Mouse (Mus musculus) MN1 (cell line): ENCODE measurements around the gene Kazn.

Experiments used
- DNase-seq: peaks from one replicate; pipeline ENCODE4 v3.0.0-alpha.2; 2016; ENCODE audit warnings: low spot score

The Kazn gene

GRCm38 (mm10) chr4:142113306-142113705, 125.9 kb downstream of the Kazn start:
- DNase-seq: no peak

- DNase-seq: no peak
Measured at GRCm38 (mm10) chr4:142103081-142103671, 136.0 kb downstream of the Kazn start.

GRCm38 (mm10) chr4:142098303-142098702, 140.9 kb downstream of the Kazn start:
- no peak for DNase-seq

DNA sequence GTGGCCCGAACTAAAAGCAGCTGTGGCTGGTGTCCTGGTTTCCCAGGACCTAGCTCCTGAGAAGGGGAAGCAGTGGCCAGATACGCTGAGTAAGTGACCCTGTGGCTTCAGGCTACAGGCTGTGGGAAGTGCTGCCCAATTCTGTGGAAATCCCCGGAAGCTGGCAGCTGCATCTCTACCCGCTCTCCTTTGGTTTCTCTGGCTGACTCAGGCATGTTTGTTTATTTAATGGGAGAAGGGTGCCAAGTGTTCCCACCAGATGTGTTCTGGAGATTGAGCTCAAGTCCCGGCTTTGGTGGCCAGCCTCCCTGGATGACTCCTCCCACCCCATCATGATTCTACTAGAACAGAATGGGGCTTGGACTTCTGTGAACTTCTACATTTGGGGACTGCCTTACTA, 141.3 kb downstream of the Kazn start:
- peak; percentile 15 for DNase-seq

- peak; percentile 34 for DNase-seq
Measured at GRCm38 (mm10) chr4:142095513-142096241, 143.5 kb downstream of the Kazn start.

DNA sequence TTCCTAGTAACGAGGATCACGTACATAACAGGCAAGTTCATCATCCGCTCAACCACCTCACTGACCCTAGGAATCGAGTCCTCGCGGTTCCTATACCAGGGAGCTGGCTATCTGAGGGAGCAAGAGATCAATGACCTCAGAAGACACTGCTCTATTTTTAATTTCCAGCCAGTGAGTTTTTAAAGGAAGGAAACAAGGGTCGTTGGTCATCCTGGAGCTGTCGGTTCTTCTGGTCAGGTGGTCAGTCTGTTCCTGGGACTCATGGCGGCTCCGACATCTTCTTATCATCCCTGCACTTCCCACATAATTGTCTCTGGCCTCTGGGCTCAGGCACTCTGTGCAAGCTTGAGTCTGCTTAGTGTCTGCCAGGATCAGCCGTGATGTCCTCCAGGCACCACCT, 144.8 kb downstream of the Kazn start:
- no peak for DNase-seq

DNA sequence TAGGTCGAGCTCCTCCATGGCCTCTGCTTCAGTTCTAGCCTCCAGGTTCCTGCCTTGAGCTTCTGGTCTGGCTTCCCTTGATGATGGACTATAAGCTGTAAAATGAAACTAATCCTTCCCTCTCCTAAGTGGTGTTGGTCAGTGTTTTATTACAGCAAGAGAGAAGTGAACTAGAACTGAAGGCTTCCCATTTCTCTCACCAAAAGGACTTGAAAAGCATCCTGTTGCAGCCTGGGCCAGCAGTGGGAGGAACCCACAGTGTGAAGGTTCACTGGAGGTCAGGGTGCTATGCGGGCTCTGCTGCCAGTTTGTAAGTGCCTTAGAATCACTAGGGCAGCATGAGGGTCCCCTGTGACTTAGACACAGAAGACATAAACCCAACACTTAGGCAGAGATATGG, 148.1 kb downstream of the Kazn start:
- DNase-seq: no peak

DNA sequence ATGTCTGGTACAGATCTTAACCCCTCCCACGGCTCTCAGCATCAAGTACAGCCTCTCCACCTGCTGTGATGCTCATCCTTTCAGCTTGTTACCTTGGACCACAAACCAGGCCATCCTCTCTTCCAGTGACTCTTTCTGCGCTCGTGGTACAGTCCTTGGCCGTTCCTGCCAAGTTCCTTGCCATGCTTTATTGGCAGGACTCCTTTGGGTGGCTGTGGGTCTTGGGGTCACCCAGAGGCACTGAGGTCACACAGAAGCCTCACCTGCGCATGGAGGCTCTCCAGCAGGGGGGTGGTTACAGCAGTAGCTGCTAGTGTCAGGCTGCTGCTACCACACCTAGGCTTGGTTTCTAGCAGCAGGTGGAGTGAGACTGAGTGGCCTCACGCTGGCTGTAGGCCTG, 149.2 kb downstream of the Kazn start:
- DNase-seq: no peak

- DNase-seq: no peak
Measured at GRCm38 (mm10) chr4:142088836-142089235, 150.4 kb downstream of the Kazn start.

DNA sequence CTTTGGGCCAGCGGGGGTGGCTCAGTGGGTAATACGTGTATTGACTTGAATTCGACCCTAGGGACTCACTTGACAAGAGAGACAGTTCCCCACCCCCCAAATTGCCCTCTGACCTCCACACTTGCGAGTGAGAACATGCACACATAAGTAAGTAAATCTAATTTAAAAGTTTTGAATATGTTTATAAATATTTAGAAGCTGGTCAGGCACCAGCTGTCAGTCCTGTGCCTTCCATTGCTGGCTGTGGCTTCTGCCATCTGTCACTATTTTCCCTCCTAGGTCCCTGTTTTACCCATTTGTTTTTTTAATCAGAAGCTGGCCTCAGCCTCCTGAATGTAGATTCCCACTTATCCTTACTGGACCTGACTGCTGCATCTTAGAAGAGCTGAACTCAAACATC, 150.8 kb downstream of the Kazn start:
- no peak for DNase-seq

DNA sequence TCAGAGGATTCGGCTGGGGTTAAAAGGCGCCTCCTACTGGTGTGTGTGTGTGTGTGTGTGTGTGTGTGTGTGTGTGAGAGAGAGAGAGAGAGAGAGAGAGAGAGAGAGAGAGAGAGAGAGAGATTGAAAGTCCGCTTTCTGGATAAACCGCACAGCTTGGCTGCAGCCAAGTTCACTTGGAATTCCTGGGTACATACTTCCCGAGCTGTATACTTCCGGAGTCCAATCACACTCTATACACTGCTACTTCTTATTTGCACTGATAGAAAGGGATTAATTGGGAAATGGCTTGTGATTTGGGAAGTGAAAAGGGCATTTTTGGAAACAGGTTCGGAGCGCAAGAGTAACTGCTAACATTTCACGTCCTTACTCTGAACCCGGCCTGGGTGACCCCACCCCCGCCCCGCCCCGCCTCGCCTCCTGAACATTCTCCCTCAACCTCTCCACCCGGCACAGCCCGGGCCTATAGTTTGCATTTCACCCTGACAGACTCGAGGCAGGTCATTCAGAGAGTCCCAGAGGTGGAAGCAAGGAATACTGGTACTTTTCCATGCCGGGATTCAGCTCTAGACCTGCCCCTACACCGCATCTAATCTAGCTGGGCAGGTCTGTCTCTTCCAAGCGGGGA, 154.2 kb downstream of the Kazn start:
- DNase-seq: no peak

- DNase-seq: no peak
Measured at GRCm38 (mm10) chr4:142084131-142084899, 154.9 kb downstream of the Kazn start, which contains the start of gene Tmem51. Gene Tmem51 (minus strand): TSS chr4:142084304.

DNA sequence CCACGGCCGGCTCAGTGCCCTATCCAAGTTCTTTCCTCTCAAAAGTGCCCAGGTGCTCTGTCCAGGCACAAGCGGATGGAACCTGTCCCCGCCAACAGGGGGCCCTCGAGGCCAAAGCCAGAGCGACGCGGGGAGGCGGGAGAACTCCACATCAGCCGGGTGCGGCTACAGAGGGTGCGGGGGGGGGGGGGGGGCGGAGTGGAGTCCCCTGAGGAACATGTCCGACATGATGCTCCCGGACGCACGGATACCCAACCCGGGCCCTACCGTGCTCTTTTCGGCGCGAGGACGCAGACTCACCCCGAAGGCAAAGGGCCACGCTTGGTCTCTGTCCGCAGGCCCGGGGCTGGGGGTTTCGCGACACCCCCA, 155.5 kb downstream of the Kazn start:
- no peak for DNase-seq

DNA sequence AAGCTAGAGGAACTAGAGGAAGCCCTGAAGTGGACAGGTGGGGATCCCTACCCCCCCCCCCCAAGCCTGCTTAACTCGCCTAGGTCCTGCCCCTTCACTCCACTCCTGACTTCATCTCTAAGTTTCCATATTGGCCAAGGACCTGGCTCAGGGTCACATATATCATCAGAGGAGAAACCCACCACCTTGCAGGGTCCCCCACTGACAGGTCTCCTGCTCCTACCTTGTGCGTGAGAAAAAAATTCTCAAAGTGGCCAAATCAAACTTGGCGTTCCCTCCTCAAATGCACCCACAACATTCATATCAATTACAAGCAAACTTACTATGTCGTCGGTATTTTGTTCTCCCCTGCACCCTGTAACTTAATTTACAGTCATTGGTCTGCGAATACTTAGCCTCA, 156.0 kb downstream of the Kazn start:
- no peak for DNase-seq

DNA sequence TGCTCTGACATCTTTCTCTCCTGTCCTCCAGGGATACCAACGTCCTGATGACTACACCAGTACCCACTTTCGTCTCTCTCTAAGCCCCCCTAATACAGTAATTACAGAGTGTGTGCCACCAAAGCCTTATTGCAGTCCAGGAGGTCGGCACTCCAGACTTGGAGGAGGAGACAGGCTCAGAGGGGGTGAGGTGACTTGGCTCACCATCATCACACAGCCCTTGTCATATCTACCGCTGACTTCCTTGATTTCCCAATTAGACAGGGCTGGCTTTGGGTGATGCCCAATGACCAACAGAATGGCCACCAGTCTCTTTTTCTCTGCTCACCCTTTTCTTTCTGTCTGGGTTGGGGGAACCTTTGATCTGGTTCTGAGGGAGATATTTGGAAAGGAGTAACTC, 156.5 kb downstream of the Kazn start:
- no peak for DNase-seq

DNA sequence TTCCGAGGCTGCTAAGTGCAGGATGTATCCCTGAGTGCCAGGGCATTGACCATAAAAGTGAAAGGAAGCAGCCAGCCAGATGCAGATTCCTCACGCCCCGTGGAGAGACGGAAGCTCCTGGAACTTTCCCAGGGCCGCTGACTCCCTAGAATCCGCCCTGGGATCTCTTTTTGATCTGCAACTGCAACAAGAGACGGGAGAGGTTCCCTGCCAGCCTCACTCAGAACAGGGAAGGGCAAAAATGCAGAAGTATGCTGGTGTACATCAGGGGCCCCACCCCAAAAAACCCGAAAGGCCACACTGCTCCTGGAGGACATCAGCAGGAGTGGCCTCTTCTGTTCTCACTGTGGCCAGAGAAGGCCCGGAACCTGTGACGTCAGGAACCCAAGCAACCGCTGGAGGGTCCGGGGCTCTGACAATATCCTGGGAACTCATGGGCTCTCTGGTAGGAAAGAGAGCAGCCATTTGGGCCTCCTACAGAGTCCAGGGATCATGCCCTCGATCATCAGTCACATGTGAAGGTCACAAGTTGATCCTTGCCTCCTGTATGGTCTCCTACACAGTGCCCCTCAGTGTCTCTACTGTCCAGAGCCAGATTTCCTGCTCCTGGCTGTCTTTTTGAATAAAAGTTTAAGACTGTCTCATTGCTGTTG, 157.4 kb downstream of the Kazn start:
- DNase-seq: no peak

GRCm38 (mm10) chr4:142080901-142081630, 158.1 kb downstream of the Kazn start:
- no peak for DNase-seq

- no peak for DNase-seq
Measured at GRCm38 (mm10) chr4:142080487-142080767, 158.8 kb downstream of the Kazn start.

- no peak for DNase-seq
Measured at GRCm38 (mm10) chr4:142079629-142080486, 159.3 kb downstream of the Kazn start.

DNA sequence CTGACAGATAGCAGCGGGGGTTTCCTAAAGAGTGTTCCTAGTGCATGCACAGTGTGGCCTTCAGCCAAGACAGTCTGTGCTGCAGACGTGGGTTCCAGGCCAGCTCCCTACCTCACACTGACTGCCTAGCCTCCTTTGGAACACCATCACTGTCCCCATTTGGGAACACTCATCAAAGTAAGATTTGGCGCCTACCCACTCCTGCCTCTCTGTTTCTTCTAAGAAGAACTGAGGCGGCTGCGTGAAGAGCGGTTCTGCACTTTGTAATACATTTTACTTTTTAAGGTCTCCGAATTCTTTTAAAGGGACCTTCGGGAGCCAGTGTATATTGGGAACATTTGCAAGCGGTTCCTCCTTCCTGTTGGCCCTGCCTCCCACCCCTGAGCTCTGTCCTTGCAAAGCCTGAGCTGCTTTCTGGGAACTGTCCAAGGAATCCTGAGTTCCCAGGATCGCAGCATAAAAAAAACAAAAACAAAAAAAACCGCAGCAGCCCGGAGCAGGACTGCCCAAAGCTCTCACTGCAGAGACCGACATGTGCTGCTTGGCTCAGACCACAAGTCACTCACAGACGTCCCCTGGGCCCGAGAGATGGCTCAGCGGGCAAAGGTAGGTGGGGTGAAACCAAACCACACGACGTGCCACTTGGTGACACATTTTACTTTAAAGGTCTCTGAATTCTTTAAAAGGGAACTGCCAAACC, 161.5 kb downstream of the Kazn start:
- DNase-seq: no peak
